Mouse (Mus musculus): ENCODE measurements around the gene Tspan10. TPM values are rescaled to one million over a fixed set of nuclear protein-coding genes. Genes with fewer than 3 reads are reported as not detected.

The Tspan10 gene
- polyA plus RNA-seq, 1 experiment = 0.60 TPM

DNA sequence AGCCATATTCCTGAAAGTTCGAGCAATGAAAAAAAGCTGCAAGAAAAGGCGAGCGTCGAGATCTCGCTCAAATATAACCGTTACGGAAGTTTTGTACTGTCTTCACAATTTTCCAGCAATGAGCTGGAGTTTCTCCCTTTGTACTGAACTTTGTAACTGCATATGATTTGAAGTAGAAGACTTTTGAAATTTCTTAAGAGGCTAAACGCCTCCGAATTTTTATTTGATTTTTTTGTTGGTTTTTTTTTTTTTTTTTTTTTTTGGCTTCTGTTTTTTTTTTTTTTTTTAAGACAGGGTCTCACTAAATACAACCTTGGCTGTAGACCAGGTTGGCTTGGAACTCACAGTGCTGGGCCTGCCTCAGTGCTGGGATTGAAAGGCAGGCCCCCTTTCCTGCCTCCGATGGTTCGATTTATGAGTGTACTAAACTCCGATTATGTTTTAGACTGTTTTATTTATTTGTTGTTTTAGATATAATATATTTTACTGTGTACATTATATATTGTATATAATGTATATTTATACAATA lies 4.5 kb upstream of the Tspan10 start:
- Histone ChIP-seq H3K4me1 (ENCODE audit: control insufficient read depth, insufficient read depth, insufficient read length, low read length) (peaks cover 4% of the 10 kb centered on the region), H3K27ac (ENCODE audit: insufficient read depth, low read depth, low read length) (no peak overlapping the region), H3K36me3 (ENCODE audit: control insufficient read depth, insufficient read depth, low read length) (peaks cover 10% of the 10 kb centered on the region), H3K4me3 (ENCODE audit: low read depth, low read length) (peak overlapping the region; percentile 92), H3K27me3 (ENCODE audit: control insufficient read depth, insufficient read depth, low read length) (no peaks in the 10 kb centered on the region)
- WGBS = 23% methylated on average over 12 of the region's 12 CpGs
- TF ChIP-seq CTCF (IDR thresholded peaks at IDR 0.05; ENCODE audit: extremely low read depth, insufficient read length, insufficient replicate concordance, low read depth, low read length) = no peak
- no peak for TF ChIP-seq POLR2A (IDR thresholded peaks at IDR 0.05; ENCODE audit: low read depth, low read length)

DNA sequence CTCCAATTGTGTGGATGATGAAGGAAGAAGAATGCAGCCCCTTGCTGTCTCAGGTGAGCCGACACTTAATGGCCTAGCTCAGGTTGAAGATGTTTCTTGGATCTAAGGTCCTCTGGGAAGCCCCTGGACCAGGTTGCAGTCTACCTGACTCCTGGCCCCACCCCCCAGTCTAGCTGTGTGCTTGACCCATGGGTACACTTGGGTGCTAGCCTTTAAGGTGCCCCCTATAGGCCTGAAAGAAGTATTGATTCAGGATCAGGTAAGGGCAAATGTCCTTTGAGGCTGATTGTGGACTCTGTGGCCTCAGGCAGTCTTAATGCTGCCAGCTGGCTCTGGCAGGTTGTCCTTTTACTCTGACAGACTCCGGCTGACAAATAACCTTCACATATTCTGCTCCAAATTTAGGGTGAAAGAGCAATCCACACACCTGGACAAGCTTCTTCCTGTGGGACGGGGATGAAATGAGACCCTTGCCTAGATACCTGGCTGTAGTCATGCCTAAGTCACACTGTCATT lies 379 bp downstream of the Tspan10 start:
- no peak overlapping the region for H3K4me3 ChIP-seq (ENCODE audit: low read depth, low read length)
- WGBS = 82% methylated on average over 3 of the region's 3 CpGs
- H3K36me3 ChIP-seq (ENCODE audit: control insufficient read depth, insufficient read depth, low read length) = no peaks in the 10 kb centered on the region
- H3K27me3 ChIP-seq (ENCODE audit: control insufficient read depth, insufficient read depth, low read length) = no peaks in the 10 kb centered on the region
- H3K4me1 ChIP-seq (ENCODE audit: control insufficient read depth, insufficient read depth, insufficient read length, low read length) = no peaks in the 10 kb centered on the region; the same call in 1 of the 2 replicates
- no peak overlapping the region for H3K27ac ChIP-seq (ENCODE audit: insufficient read depth, low read depth, low read length)
- TF ChIP-seq POLR2A (IDR thresholded peaks at IDR 0.05; ENCODE audit: low read depth, low read length) (no peak), CTCF (IDR thresholded peaks at IDR 0.05; ENCODE audit: extremely low read depth, insufficient read length, insufficient replicate concordance, low read depth, low read length) (no peak)

DNA sequence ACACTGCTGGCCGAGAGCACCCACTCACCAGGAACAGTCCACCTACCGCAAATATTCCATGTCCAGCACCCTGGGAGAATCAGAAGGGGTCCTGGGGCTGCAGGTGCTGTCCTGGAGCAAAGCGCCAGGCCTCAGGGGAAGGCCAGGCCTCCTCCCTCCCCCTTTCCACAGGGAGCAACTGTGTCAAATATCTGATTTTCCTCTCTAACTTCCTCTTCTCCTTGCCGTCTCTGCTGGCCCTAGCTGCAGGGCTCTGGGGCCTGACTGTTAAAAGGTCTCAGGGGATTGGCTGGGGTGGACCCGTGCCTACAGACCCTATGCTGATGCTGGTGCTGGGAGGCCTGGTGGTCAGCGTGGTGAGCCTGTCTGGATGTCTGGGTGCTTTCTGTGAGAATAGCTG lies 1.7 kb downstream of the Tspan10 start:
- Histone ChIP-seq H3K27me3 (ENCODE audit: control insufficient read depth, insufficient read depth, low read length) (no peaks in the 10 kb centered on the region), H3K36me3 (ENCODE audit: control insufficient read depth, insufficient read depth, low read length) (no peaks in the 10 kb centered on the region), H3K27ac (ENCODE audit: insufficient read depth, low read depth, low read length) (no peak overlapping the region), H3K4me3 (ENCODE audit: low read depth, low read length) (no peak overlapping the region), H3K4me1 (ENCODE audit: control insufficient read depth, insufficient read depth, insufficient read length, low read length) (0 out of 2 replicates have a peak, but pooled peaks cover 2% of the 10 kb centered on the region)
- 79% methylated on average over 6 of the region's 6 CpGs for WGBS
- TF ChIP-seq POLR2A (IDR thresholded peaks at IDR 0.05; ENCODE audit: low read depth, low read length) (no peak), CTCF (IDR thresholded peaks at IDR 0.05; ENCODE audit: extremely low read depth, insufficient read length, insufficient replicate concordance, low read depth, low read length) (no peak)

DNA sequence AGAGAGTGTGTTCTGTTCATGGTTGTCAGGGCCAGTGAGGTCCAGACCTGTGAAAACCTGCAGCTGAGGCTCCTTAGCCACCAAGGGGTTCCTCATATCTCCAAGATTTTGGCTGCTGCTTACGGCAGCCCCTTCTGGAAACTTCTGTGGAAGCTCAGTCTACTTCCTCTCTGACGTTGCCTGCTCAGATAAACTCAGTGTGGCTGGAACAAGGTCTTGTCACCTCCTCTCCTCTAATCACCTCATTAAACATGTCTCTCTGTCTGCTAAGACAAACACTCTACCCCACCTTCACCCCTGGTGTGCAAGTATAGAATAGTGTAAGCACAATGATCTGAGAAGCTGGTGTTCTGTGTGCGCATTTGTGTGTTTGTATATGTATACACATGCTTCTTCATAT lies 3.0 kb downstream of the Tspan10 start:
- Histone ChIP-seq H3K4me1 (ENCODE audit: control insufficient read depth, insufficient read depth, insufficient read length, low read length) (0 out of 2 replicates have a peak, but pooled peaks cover 2% of the 10 kb centered on the region), H3K27me3 (ENCODE audit: control insufficient read depth, insufficient read depth, low read length) (no peaks in the 10 kb centered on the region), H3K4me3 (ENCODE audit: low read depth, low read length) (no peak overlapping the region), H3K36me3 (ENCODE audit: control insufficient read depth, insufficient read depth, low read length) (no peaks in the 10 kb centered on the region), H3K27ac (ENCODE audit: insufficient read depth, low read depth, low read length) (no peak overlapping the region)
- 64% methylated on average over 3 of the region's 3 CpGs for WGBS
- TF ChIP-seq POLR2A (IDR thresholded peaks at IDR 0.05; ENCODE audit: low read depth, low read length) = no peak
- no peak for TF ChIP-seq CTCF (IDR thresholded peaks at IDR 0.05; ENCODE audit: extremely low read depth, insufficient read length, insufficient replicate concordance, low read depth, low read length)

DNA sequence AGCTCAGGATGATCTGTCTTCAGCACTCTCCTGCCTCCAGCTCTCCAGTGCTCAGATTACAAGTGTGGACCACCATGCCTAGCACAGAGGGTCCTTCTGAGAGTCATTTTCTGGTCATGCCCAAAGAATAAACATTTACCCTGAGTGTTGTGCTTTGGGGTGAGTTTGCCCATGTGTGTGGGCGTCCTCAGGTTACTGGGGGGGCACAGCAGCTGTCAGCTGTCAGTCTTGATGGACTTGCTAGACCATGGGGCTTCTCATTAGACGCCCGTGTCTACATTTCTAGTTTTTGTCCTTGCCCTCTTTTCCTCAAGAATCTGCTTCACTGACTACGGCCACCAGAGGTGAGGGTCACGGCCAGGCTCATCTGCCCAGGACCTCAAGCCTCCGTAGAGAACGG lies 4.7 kb downstream of the Tspan10 start:
- Histone ChIP-seq H3K4me3 (ENCODE audit: low read depth, low read length) (no peak overlapping the region), H3K27me3 (ENCODE audit: control insufficient read depth, insufficient read depth, low read length) (no peaks in the 10 kb centered on the region), H3K4me1 (ENCODE audit: control insufficient read depth, insufficient read depth, insufficient read length, low read length) (0 out of 2 replicates have a peak, but pooled peaks cover 2% of the 10 kb centered on the region), H3K27ac (ENCODE audit: insufficient read depth, low read depth, low read length) (no peak overlapping the region), H3K36me3 (ENCODE audit: control insufficient read depth, insufficient read depth, low read length) (no peaks in the 10 kb centered on the region)
- no peak for TF ChIP-seq CTCF (IDR thresholded peaks at IDR 0.05; ENCODE audit: extremely low read depth, insufficient read length, insufficient replicate concordance, low read depth, low read length)
- TF ChIP-seq POLR2A (IDR thresholded peaks at IDR 0.05; ENCODE audit: low read depth, low read length) = no peak
- WGBS = 84% methylated on average over 7 of the region's 7 CpGs

DNA sequence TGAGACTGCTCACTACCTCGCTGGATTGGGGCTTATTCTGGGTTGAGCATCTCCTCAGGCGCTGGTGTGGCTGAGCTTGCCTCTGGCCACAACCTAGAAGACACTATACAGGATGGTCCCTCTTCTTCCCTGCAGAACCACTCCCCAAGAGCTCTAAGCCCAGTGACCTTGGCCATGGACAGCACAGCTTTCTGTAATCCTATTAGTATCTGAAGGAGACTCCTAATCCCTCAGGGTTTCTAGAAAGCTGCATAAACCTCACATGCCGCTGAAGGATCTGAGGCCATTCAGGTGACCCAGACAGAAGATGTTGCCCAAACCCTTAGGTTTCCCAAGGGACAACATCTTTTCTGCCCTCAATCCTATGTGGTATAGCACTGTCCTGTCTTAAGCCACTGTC lies 9.8 kb downstream of the Tspan10 start:
- Histone ChIP-seq H3K36me3 (ENCODE audit: control insufficient read depth, insufficient read depth, low read length) (no peaks in the 10 kb centered on the region; the same call in 1 of the 2 replicates), H3K4me1 (ENCODE audit: control insufficient read depth, insufficient read depth, insufficient read length, low read length) (peaks cover 6% of the 10 kb centered on the region; the same call in 1 of the 2 replicates), H3K27ac (ENCODE audit: insufficient read depth, low read depth, low read length) (no peak overlapping the region), H3K4me3 (ENCODE audit: low read depth, low read length) (no peak overlapping the region), H3K27me3 (ENCODE audit: control insufficient read depth, insufficient read depth, low read length) (no peaks in the 10 kb centered on the region)
- WGBS = 78% methylated on average over 3 of the region's 3 CpGs
- TF ChIP-seq CTCF (IDR thresholded peaks at IDR 0.05; ENCODE audit: extremely low read depth, insufficient read length, insufficient replicate concordance, low read depth, low read length) (no peak), POLR2A (IDR thresholded peaks at IDR 0.05; ENCODE audit: low read depth, low read length) (no peak)

DNA sequence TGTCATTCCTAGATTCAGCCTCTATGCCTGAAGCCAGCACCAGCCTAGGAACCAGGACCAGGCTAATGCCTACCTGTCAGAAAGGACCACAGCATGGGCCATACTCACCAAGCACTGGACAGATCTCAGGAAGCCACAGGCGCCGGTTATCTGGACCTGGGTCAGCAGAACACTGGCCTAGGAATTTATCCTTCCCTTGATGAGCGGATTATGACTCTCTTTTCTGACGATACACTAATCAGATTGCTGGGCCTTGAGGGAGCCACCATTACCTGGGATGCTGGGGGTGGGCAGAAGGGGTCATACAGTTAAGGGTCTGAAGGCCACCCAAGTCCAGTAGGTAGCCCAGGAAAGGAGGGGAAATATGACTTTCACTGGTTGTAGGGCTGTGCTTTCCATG lies 10.9 kb downstream of the Tspan10 start, which contains the start of gene Pde6g:
Pde6g (minus strand) TSS at position 195 of the 400 bp plus-strand sequence.
- no peak within 1 kb of the TSS for H3K4me3 ChIP-seq (ENCODE audit: low read depth, low read length)
- TF ChIP-seq POLR2A (IDR thresholded peaks at IDR 0.05; ENCODE audit: low read depth, low read length) (no peak), CTCF (IDR thresholded peaks at IDR 0.05; ENCODE audit: extremely low read depth, insufficient read length, insufficient replicate concordance, low read depth, low read length) (no peak)
- peaks cover 6% of the 10 kb centered on the region; the same call in 1 of the 2 replicates for H3K4me1 ChIP-seq (ENCODE audit: control insufficient read depth, insufficient read depth, insufficient read length, low read length)
- no peaks in the 10 kb centered on the region; the same call in 1 of the 2 replicates for H3K36me3 ChIP-seq (ENCODE audit: control insufficient read depth, insufficient read depth, low read length)
- H3K27me3 ChIP-seq (ENCODE audit: control insufficient read depth, insufficient read depth, low read length) = no peaks in the 10 kb centered on the region
- no peak within 1 kb of the TSS for H3K27ac ChIP-seq (ENCODE audit: insufficient read depth, low read depth, low read length)
- WGBS = 90% methylated on average over 4 of the region's 4 CpGs

Measured in small intestine, adult 2 months (tissue).